Mouse (Mus musculus): ENCODE data around the gene Nab2. TPM values are rescaled to one million over a fixed set of nuclear protein-coding genes. Genes with fewer than 3 reads are reported as not detected.

Gene Nab2
- polyA plus RNA-seq, 1 experiment: 59.2 TPM

DNA sequence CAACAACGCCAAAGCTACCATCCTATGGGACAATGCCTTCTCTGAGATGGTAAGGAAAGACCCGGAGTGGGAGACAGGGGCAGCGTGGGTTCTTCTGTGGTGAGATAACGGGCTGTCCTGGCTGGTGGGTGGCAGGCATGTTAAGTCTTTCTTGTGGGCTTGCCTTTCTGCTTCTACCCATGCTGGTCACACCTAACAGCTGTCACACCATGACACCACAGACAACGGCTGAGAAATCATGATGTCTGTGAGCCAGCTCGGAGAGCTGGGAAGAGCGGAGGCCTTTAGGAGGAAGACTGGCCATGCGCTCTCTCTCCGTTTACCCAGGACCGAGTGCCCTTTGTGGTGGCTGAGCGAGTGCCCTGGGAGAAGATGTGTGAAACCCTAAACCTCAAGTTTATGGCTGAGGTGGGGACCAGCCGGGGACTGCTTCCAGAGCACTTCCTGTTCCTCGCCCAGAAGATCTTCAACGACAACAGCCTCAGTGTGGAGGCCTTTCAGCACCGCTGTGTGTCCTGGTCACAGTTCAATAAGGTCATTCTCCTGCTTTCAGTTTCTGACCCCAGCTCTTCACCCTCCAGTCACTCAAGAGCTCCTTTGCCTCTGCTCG lies 13.3 kb downstream of the Nab2 start:
- no peak for DNase-seq
- TF ChIP-seq CTCF (IDR thresholded peaks at IDR 0.05; ENCODE audit: borderline replicate concordance, insufficient read depth, low read depth, low read length): no peak
- no peak for TF ChIP-seq POLR2A (IDR thresholded peaks at IDR 0.05; ENCODE audit: borderline replicate concordance, insufficient read depth, low read length)
- H3K4me3 ChIP-seq (replicated peaks; ENCODE audit: insufficient read depth, low read depth, low read length): no peak overlapping the region
- no peak overlapping the region for H3K27ac ChIP-seq (ENCODE audit: insufficient read depth, low read length)
- H3K4me1 ChIP-seq (ENCODE audit: control insufficient read depth, insufficient read depth, low read length): peaks cover 3% of the 10 kb centered on the region; the same call in 1 of the 2 replicates
- WGBS: 78% methylated on average over 16 of the region's 16 CpGs
- H3K27me3 ChIP-seq (ENCODE audit: control insufficient read depth, insufficient read depth, low read length): no peaks in the 10 kb centered on the region; the same call in 1 of the 2 replicates

DNA sequence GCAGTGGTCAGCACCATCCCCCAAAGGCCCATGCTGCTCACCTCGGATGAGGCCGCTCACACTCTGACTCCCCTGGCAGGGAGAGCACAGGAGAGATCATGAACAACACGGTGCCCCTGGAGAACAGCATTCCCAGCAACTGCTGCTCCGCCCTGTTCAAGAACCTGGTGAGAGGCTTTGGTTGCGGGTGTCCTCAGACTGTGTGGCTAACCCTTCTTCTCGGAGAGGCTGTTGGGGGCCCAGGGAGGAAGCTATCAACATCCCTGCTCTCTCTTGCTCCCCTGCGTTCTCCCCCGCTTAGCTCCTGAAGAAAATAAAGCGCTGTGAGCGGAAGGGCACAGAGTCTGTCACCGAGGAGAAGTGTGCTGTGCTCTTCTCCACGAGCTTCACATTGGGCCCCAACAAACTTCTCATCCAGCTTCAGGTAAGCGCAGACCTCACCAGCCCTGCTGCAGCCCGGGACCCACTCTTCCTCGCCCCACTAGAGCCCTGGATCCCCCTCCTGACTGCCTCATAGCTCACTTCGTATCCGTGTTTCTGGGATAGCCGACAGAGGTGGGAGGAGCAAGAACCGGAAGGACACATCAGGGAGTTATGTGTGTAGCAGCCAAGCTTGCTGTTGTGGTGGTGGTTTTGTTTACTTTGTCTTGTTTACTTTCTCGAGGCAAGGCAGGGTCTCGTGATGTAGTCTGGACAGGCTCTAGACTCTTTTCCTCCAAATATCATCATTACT lies 15.3 kb downstream of the Nab2 start:
- 52% methylated on average over 21 of the region's 21 CpGs for WGBS
- no peak for DNase-seq
- Histone ChIP-seq H3K27me3 (ENCODE audit: control insufficient read depth, insufficient read depth, low read length) (no peaks in the 10 kb centered on the region; the same call in 1 of the 2 replicates), H3K27ac (ENCODE audit: insufficient read depth, low read length) (no peak overlapping the region), H3K4me1 (ENCODE audit: control insufficient read depth, insufficient read depth, low read length) (no peaks in the 10 kb centered on the region), H3K4me3 (replicated peaks; ENCODE audit: insufficient read depth, low read depth, low read length) (no peak overlapping the region)
- no peak for TF ChIP-seq CTCF (IDR thresholded peaks at IDR 0.05; ENCODE audit: borderline replicate concordance, insufficient read depth, low read depth, low read length)
- no peak for TF ChIP-seq POLR2A (IDR thresholded peaks at IDR 0.05; ENCODE audit: borderline replicate concordance, insufficient read depth, low read length)

DNA sequence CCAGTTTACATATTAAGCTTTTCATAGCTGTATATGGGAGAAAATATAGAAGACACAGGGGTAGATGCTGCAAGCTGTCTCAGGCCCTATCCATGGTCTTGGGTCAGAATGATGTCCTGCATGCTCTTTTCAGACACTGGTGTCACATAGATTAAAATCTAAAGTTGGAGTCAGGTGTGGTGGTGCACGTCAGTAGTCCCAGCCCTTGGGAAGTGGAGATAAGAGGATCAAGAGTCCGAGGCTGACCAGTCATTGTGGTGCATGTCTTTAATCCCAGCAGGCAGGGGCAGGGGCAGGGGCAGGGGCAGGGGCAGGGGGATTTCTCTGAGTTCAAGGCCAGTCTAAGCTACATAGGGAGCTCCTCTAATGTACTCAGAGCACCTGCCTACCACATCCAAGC lies 22.6 kb downstream of the Nab2 start:
- peaks cover 3% of the 10 kb centered on the region; the same call in 1 of the 2 replicates for H3K4me1 ChIP-seq (ENCODE audit: control insufficient read depth, insufficient read depth, low read length)
- WGBS: 77% methylated on average over 2 of the region's 2 CpGs
- H3K4me3 ChIP-seq (replicated peaks; ENCODE audit: insufficient read depth, low read depth, low read length): no peak overlapping the region
- TF ChIP-seq CTCF (IDR thresholded peaks at IDR 0.05; ENCODE audit: borderline replicate concordance, insufficient read depth, low read depth, low read length) (no peak), POLR2A (IDR thresholded peaks at IDR 0.05; ENCODE audit: borderline replicate concordance, insufficient read depth, low read length) (no peak)
- no peak overlapping the region for H3K27ac ChIP-seq (ENCODE audit: insufficient read depth, low read length)
- no peaks in the 10 kb centered on the region for H3K27me3 ChIP-seq (ENCODE audit: control insufficient read depth, insufficient read depth, low read length)
- DNase-seq: no peak

DNA sequence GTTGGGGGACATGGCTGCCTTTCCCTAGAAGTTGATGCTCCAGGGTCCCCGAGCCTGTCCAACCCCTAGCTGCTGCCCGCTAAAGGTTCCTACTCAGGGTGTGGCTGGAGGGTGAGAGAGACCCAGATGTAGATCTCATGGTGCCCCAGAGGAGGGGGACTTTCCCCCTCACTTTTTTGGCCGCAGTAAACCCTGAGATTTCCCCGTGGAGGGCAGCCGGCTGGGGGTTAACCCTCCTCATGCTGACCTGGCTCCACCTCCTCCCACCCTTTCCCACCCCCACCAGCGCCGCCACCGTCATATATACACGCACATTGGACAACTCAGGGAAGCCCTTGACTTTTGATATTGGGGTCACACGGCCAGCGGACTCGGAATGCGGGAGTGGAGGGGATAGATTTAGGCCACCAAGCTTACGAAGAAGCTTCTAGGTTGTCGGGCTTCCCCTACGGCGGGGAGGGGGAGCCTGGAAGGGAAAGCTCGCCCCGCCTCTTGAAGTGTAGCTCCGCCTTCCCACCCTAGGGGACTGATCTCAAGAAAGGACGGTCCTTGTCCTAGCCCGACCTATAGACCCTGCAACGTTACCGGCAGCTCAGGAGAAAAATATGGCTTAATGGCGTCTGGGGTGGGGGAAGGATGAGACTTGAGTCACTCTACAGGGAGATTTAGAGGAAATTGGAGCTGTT lies 24.7 kb downstream of the Nab2 start:
- Histone ChIP-seq H3K4me1 (ENCODE audit: control insufficient read depth, insufficient read depth, low read length) (peaks cover 3% of the 10 kb centered on the region; the same call in 1 of the 2 replicates), H3K27me3 (ENCODE audit: control insufficient read depth, insufficient read depth, low read length) (no peaks in the 10 kb centered on the region), H3K4me3 (replicated peaks; ENCODE audit: insufficient read depth, low read depth, low read length) (peak overlapping the region; percentile 51), H3K27ac (ENCODE audit: insufficient read depth, low read length) (no peak overlapping the region)
- TF ChIP-seq CTCF (IDR thresholded peaks at IDR 0.05; ENCODE audit: borderline replicate concordance, insufficient read depth, low read depth, low read length): no peak
- no peak for TF ChIP-seq POLR2A (IDR thresholded peaks at IDR 0.05; ENCODE audit: borderline replicate concordance, insufficient read depth, low read length)
- WGBS: 22% methylated on average over 25 of the region's 25 CpGs
- DNase-seq: peak in 1 of 2 experiments; percentile 39

DNA sequence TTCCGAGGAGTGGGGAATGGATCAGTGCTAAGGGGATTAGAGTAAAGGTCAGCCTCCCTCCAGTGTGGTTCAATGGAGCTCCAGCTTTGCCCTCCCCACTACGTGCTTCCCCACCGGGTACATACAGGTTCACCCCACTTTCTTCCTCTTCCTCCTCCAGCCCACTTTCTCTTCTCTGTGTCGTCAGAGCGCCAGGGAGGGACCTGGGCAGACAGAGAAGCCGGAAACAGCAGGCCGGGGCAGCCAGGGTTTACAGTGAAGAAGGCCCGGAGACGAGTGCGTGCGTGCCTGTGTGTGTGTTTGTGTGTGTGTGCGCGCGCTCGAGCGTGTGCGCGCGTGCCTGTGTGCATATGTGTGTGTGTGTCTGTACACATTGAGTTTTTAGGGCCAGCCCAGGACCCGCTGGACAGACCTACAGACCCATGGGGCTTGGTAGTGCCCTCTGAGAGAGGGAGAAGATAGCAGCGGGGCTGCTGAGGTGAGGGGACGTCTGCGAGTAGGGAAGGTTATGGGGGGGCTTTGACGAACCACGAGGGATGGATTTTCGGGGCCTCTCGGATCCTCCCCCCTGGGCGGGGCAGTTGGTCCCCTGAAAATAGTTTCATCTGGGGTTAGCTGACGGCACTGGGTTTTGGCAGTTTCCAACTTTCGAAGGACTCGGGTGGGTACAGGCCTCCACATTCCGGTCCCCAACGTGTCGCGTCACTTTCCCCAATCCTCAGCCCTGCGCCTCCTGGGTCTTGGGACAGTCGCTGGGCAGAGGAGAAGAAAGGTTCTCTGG lies 25.4 kb downstream of the Nab2 start, which contains the start of gene Stat6:
Gene Stat6 (plus strand): TSS at position 215 of the 781 bp plus-strand sequence.
- DNase-seq: peak; percentile 50 to 52
- no peak for TF ChIP-seq CTCF (IDR thresholded peaks at IDR 0.05; ENCODE audit: borderline replicate concordance, insufficient read depth, low read depth, low read length)
- 25% methylated on average over 37 of the region's 37 CpGs for WGBS
- Histone ChIP-seq H3K27me3 (ENCODE audit: control insufficient read depth, insufficient read depth, low read length) (no peaks in the 10 kb centered on the region), H3K4me1 (ENCODE audit: control insufficient read depth, insufficient read depth, low read length) (peaks cover 3% of the 10 kb centered on the region; the same call in 1 of the 2 replicates), H3K27ac (ENCODE audit: insufficient read depth, low read length) (peak within 1 kb of the TSS; percentile 5; the same call in 1 of the 2 replicates), H3K4me3 (replicated peaks; ENCODE audit: insufficient read depth, low read depth, low read length) (peak within 1 kb of the TSS; percentile 51)

DNA sequence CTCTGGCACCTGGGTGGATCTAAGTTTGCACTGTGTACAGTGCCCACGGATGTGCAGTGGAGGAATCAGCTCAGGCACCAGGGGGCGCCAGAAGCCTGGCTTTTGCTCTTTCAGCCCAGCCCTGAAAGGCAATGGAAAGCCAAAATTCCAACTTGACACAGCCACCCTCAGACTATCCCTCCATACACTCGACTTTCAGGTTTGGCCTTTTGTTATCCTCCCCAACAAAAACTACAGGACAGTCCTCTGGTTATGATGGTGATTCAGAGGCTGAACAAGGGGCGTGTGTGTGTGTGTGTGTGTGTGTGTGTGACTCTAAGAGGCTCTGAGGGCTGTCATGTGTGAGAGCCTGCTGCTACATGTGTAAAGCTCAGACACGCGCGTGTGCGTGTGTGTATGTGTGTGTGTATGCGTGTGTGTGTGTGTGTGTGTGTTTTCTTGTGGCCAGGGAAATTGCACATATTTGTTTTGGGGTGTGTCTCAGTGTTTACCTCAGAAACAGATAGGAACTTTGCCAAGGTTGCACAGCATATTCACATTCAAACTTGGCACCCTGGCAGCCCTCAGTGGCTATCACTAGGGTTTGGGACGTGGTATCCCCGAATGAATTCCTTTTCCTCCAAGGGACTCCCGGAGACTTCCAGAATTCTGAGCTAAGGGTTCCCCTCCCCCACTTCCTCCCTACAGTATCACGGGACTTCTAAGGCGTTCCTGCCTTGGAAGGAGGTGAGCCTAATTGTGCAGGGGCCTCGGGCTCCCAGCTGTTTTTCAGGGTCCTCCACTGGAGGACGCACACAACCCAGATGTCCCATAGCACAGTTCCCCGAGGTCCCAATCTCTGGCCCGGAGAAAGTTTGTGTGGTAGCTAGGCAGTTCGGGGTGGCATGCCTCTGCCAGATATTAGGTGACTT lies 26.3 kb downstream of the Nab2 start:
- H3K4me1 ChIP-seq (ENCODE audit: control insufficient read depth, insufficient read depth, low read length): peaks cover 3% of the 10 kb centered on the region; the same call in 1 of the 2 replicates
- peak; percentile 84 to 90 for DNase-seq
- H3K27ac ChIP-seq (ENCODE audit: insufficient read depth, low read length): 0 out of 2 replicates have a peak overlapping the region, but pooled peaks have one; percentile 5
- H3K27me3 ChIP-seq (ENCODE audit: control insufficient read depth, insufficient read depth, low read length): no peaks in the 10 kb centered on the region
- 7% methylated on average over 19 of the region's 19 CpGs for WGBS
- H3K4me3 ChIP-seq (replicated peaks; ENCODE audit: insufficient read depth, low read depth, low read length): peak overlapping the region; percentile 43
- TF ChIP-seq CTCF (IDR thresholded peaks at IDR 0.05; ENCODE audit: borderline replicate concordance, insufficient read depth, low read depth, low read length) (peak; percentile 99), POLR2A (IDR thresholded peaks at IDR 0.05; ENCODE audit: borderline replicate concordance, insufficient read depth, low read length) (no peak)
